Comparison of ENCODE assay signal across 8 mouse cellular contexts in the genomic region with DNA sequence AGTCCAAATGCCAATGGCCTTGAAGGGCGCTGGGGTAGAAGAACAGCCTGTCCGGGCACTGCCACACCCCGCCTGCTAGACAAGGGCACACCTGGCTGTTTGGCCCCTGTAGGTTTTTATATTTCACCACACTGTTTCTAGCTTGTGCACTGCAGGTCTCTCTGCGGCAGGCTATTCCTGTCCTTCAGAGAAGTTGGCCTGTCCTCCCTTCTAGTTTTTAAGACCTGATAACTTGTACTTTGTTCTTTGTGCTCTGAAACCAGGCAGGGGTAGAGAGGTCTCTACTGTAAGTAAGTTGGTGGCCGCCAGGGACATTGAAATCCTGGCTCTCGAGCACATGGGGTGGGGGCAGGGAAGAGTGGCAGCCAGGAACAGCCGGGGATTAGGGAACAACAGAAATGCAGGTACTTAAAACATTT. TPM values are rescaled to one million over a fixed set of nuclear protein-coding genes. Genes with fewer than 3 reads are reported as not detected.
DNase-seq lines count a peak whose midpoint lies in the region; ATAC-seq and TF ChIP-seq lines count a peak whose summit lies in the region.

No protein-coding gene starts in this region.

- H3K9ac ChIP-seq in heart, adult 2 months (ENCODE audit: low read depth, low read length), result peak overlapping the region; percentile 36; the same call in 1 of the 2 replicates
- H3K9ac ChIP-seq in midbrain, embryonic 15.5 days, result no peak overlapping the region

- peak; percentile 78 for ATAC-seq in common myeloid progenitor, adult 5-6 weeks (replicated peaks; ENCODE audit: low read depth, poor library complexity, severe bottlenecking)
- peak; percentile 82 for ATAC-seq in midbrain, embryonic 15.5 days (replicated peaks)

- intact Hi-C loops in heart, adult 2 months (cut with DNase I), result no loop called here
- intact Hi-C loops in heart, postnatal 36 days (cut with DNase I), result no loop called here
- intact Hi-C loops in heart, postnatal 10 days (cut with DNase I), result no loop called here

- DNase-seq in heart, adult 2 months, result peak in 1 of 2 experiments; percentile 35
- DNase-seq in heart, postnatal 36 days, result no peak
- peak; percentile 61 to 72 for DNase-seq in heart, postnatal 10 days
- DNase-seq in kidney, postnatal 4 days, result peak; percentile 75 to 84
- DNase-seq in cerebellum, adult 8-10 months, result no peak
- no peak for DNase-seq in right cerebral cortex, postnatal 10 days (ENCODE audit: low spot score in 2 of 2)

- no peaks in the 10 kb centered on the region for H3K36me3 ChIP-seq in heart, adult 2 months (ENCODE audit: control insufficient read depth, insufficient read depth, low read length)
- H3K36me3 ChIP-seq in midbrain, embryonic 15.5 days (replicated peaks), result no peaks in the 10 kb centered on the region

- no peak for TF ChIP-seq EP300 in heart, adult 2 months (IDR thresholded peaks at IDR 0.05; ENCODE audit: insufficient read depth, low read depth, low read length)

- no peaks in the 10 kb centered on the region for H3K9me3 ChIP-seq in midbrain, embryonic 15.5 days

- TF ChIP-seq POLR2A in heart, adult 2 months (IDR thresholded peaks at IDR 0.05; ENCODE audit: insufficient read depth, low read depth, low read length), result no peak

- no peak overlapping the region; the same call in 1 of the 2 replicates for H3K27ac ChIP-seq in heart, adult 2 months
- peak overlapping the region; percentile 78 for H3K27ac ChIP-seq in midbrain, embryonic 15.5 days

- H3K4me1 ChIP-seq in heart, adult 2 months (ENCODE audit: control insufficient read depth, insufficient read depth, low read length), result no peaks in the 10 kb centered on the region; the same call in 1 of the 2 replicates
- H3K4me1 ChIP-seq in midbrain, embryonic 15.5 days, result peaks cover 18% of the 10 kb centered on the region

- peak; percentile 46 for TF ChIP-seq CTCF in heart, adult 2 months (IDR thresholded peaks at IDR 0.05)

- no peaks in the 10 kb centered on the region for H3K27me3 ChIP-seq in heart, adult 2 months (ENCODE audit: control insufficient read depth, insufficient read depth, low read length)
- no peaks in the 10 kb centered on the region for H3K27me3 ChIP-seq in midbrain, embryonic 15.5 days (replicated peaks)

- H3K79me2 ChIP-seq in heart, adult 2 months (replicated peaks; ENCODE audit: control insufficient read depth, insufficient read depth, low read length), result no peaks in the 10 kb centered on the region

- WGBS in heart, adult 2 months, result 35% methylated on average over 7 of the region's 7 CpGs
- 20% methylated on average over 7 of the region's 7 CpGs for WGBS in midbrain, embryonic 15.5 days

- no peak overlapping the region; the same call in 1 of the 2 replicates for H3K4me3 ChIP-seq in heart, adult 2 months
- no peak overlapping the region; the same call in 1 of the 2 replicates for H3K4me3 ChIP-seq in midbrain, embryonic 15.5 days

- H3K4me2 ChIP-seq in midbrain, embryonic 15.5 days, result peak overlapping the region; percentile 45

RNA-seq across cellular contexts. Expression of a gene that starts 44.8 kb away (rescaled TPM):
- total RNA-seq in heart, adult 2 months (2021), result 1 to 10 TPM; 8.9 to 9.4 TPM
- polyA plus RNA-seq in heart, adult 2 months (2012; rRNA removed), result 5.2 and 9.7 TPM in 2 replicates
- total RNA-seq in heart, postnatal 36 days (2021), result 10 to 100 TPM; 11.2 to 13.0 TPM
- 33.2 and 40.1 TPM in 2 replicates for total RNA-seq in common myeloid progenitor, adult 5-6 weeks (2017)
- total RNA-seq in heart, postnatal 10 days (2021), result 10 to 100 TPM; 14.4 to 17.7 TPM
- polyA plus RNA-seq in midbrain, embryonic 15.5 days (2015; fragmentation: Nextera tagmentation; extraction: Ambion mirVana), result 1.4 TPM in 2 replicates

Comparison
In these comparisons a context has a peak if more than half of its experiments do, and no peak if none do; other contexts are left out.
1. DNase-seq: peak in heart, postnatal 10 days (2 of 2) and kidney, postnatal 4 days (2 of 2); none in heart, postnatal 36 days (0 of 2), cerebellum, adult 8-10 months (single experiment) and right cerebral cortex, postnatal 10 days (0 of 2).